Mouse (Mus musculus) midbrain, embryonic 15.5 days (tissue): ENCODE data around the gene Mllt10. TPM values are rescaled to one million over a fixed set of nuclear protein-coding genes. Genes with fewer than 3 reads are reported as not detected.

Experiments
- ATAC-seq: fragments of 200-750 bp; cut with Nextera tagmentation; replicated peaks from 2 replicates; pipeline ENCODE4 v1.8.0; 2017; ENCODE audit warnings: moderate TSS enrichment
- H3K27ac ChIP-seq: fragments of 300-500 bp; sonication (generic); 2 replicates; pipeline ENCODE4 v1.5.1; 2015; ENCODE audit warnings: mild to moderate bottlenecking, inconsistent platforms
- H3K27me3 ChIP-seq: fragments of 300-500 bp; sonication (generic); replicated peaks from 2 replicates; pipeline ENCODE4 v1.6.1; 2015; ENCODE audit warnings: inconsistent platforms
- H3K36me3 ChIP-seq: fragments of 300-500 bp; sonication (generic); replicated peaks from 2 replicates; pipeline ENCODE4 v1.6.1; 2015; ENCODE audit warnings: inconsistent platforms
- H3K4me1 ChIP-seq: fragments of 300-500 bp; sonication (generic); 2 replicates; pipeline ENCODE4 v1.6.1; 2015; ENCODE audit warnings: inconsistent platforms
- H3K4me2 ChIP-seq: fragments of 300-500 bp; sonication (generic); 2 replicates; pipeline ENCODE4 v1.6.1; 2015; ENCODE audit warnings: inconsistent platforms, mild to moderate bottlenecking, moderate library complexity
- H3K4me3 ChIP-seq: fragments of 300-500 bp; sonication (generic); 2 replicates; pipeline ENCODE4 v1.5.1; 2015; ENCODE audit warnings: mild to moderate bottlenecking, inconsistent platforms
- H3K9ac ChIP-seq: fragments of 300-500 bp; sonication (generic); 2 replicates; pipeline ENCODE4 v1.6.1; 2015; ENCODE audit warnings: mild to moderate bottlenecking, inconsistent platforms
- H3K9me3 ChIP-seq: fragments of 300-500 bp; sonication (generic); 2 replicates; pipeline ENCODE4 v1.6.1; 2016; ENCODE audit warnings: inconsistent platforms
- WGBS: fragments of 180-500 bp; shearing (Covaris S2); methylation state at CpG from one replicate; pipeline ENCODE4 v1.1.7; 2015; ENCODE audit warnings: mixed read lengths; 5-methylcytosine and 5-hydroxymethylcytosine counted together
- polyA plus RNA-seq: library from polyadenylated mRNA; unstranded; fragments of >200 nt; fragmentation: Nextera tagmentation; extraction: Ambion mirVana; gene quantifications from 2 replicates; pipeline ENCODE4 v1.2.1, GENCODE M21; 2015

Mllt10 gene
- polyA plus RNA-seq, 1 experiment from 2014 or later: 49.9 TPM

GRCm38 (mm10) chr2:18038895-18039371 lies 16.1 kb upstream of the Mllt10 start:
- peak overlapping the region; percentile 63 for H3K4me2 ChIP-seq
- no peaks in the 10 kb centered on the region for H3K36me3 ChIP-seq
- no peaks in the 10 kb centered on the region for H3K27me3 ChIP-seq
- H3K27ac ChIP-seq: peak overlapping the region; percentile 83
- H3K9me3 ChIP-seq: no peaks in the 10 kb centered on the region
- 22% methylated on average over 10 of the region's 10 CpGs for WGBS
- peak; percentile 32; the same call in 1 of the 2 replicates for ATAC-seq
- peak overlapping the region; percentile 56; the same call in 1 of the 2 replicates for H3K9ac ChIP-seq
- peaks cover 53% of the 10 kb centered on the region for H3K4me1 ChIP-seq
- peak overlapping the region; percentile 31; the same call in 1 of the 2 replicates for H3K4me3 ChIP-seq

- WGBS: 5% methylated on average over 46 of the region's 46 CpGs
- peak; percentile 64 for ATAC-seq
- H3K4me1 ChIP-seq: peaks cover 56% of the 10 kb centered on the region
Measured at GRCm38 (mm10) chr2:18039566-18040290, 15.3 kb upstream of the Mllt10 start.

GRCm38 (mm10) chr2:18040347-18041160 lies 14.5 kb upstream of the Mllt10 start:
- 9% methylated on average over 27 of the region's 27 CpGs for WGBS
- no peaks in the 10 kb centered on the region for H3K9me3 ChIP-seq
- H3K36me3 ChIP-seq: no peaks in the 10 kb centered on the region
- H3K4me3 ChIP-seq: peak overlapping the region; percentile 31
- H3K27me3 ChIP-seq: no peaks in the 10 kb centered on the region
- H3K4me2 ChIP-seq: peak overlapping the region; percentile 63
- H3K4me1 ChIP-seq: peaks cover 60% of the 10 kb centered on the region
- peak; percentile 42 for ATAC-seq
- H3K9ac ChIP-seq: peak overlapping the region; percentile 56
- peak overlapping the region; percentile 83 for H3K27ac ChIP-seq

More at GRCm38 (mm10) chr2:18039566-18040290, 15.3 kb upstream of the Mllt10 start:
- Histone ChIP-seq H3K9ac (peak overlapping the region; percentile 56), H3K9me3 (no peaks in the 10 kb centered on the region), H3K27ac (peak overlapping the region; percentile 83), H3K4me2 (peak overlapping the region; percentile 63), H3K4me3 (peak overlapping the region; percentile 31), H3K36me3 (no peaks in the 10 kb centered on the region), H3K27me3 (no peaks in the 10 kb centered on the region)

GRCm38 (mm10) chr2:18041199-18041885 lies 13.7 kb upstream of the Mllt10 start:
- ATAC-seq: peak; percentile 66
- 4% methylated on average over 14 of the region's 14 CpGs for WGBS
- Histone ChIP-seq H3K27ac (peak overlapping the region; percentile 83), H3K9me3 (no peaks in the 10 kb centered on the region), H3K27me3 (no peaks in the 10 kb centered on the region), H3K4me2 (peak overlapping the region; percentile 63), H3K4me3 (peak overlapping the region; percentile 31), H3K36me3 (no peaks in the 10 kb centered on the region), H3K4me1 (peaks cover 60% of the 10 kb centered on the region), H3K9ac (peak overlapping the region; percentile 56)

- Histone ChIP-seq H3K4me1 (peaks cover 53% of the 10 kb centered on the region), H3K9ac (peak overlapping the region; percentile 93), H3K27ac (peak overlapping the region; percentile 97), H3K4me2 (peak overlapping the region; percentile 54), H3K4me3 (peak overlapping the region; percentile 71), H3K36me3 (no peaks in the 10 kb centered on the region), H3K27me3 (no peaks in the 10 kb centered on the region), H3K9me3 (no peaks in the 10 kb centered on the region)
- no peak for ATAC-seq
- under 1% methylated on average over 7 of the region's 7 CpGs for WGBS
Measured at GRCm38 (mm10) chr2:18045143-18045780, 9.8 kb upstream of the Mllt10 start.

GRCm38 (mm10) chr2:18045781-18046181 lies 9.3 kb upstream of the Mllt10 start:
- WGBS: 3% methylated on average over 6 of the region's 6 CpGs
- peak overlapping the region; percentile 93 for H3K9ac ChIP-seq
- no peaks in the 10 kb centered on the region for H3K27me3 ChIP-seq
- peaks cover 53% of the 10 kb centered on the region for H3K4me1 ChIP-seq
- no peaks in the 10 kb centered on the region for H3K36me3 ChIP-seq
- H3K9me3 ChIP-seq: no peaks in the 10 kb centered on the region
- H3K4me2 ChIP-seq: peak overlapping the region; percentile 54
- no peak for ATAC-seq
- H3K4me3 ChIP-seq: peak overlapping the region; percentile 71
- H3K27ac ChIP-seq: peak overlapping the region; percentile 97

- Histone ChIP-seq H3K4me2 (peak overlapping the region; percentile 54), H3K4me3 (peak overlapping the region; percentile 71), H3K27me3 (no peaks in the 10 kb centered on the region), H3K9me3 (no peaks in the 10 kb centered on the region), H3K9ac (peak overlapping the region; percentile 93), H3K4me1 (peaks cover 52% of the 10 kb centered on the region), H3K36me3 (no peaks in the 10 kb centered on the region), H3K27ac (peak overlapping the region; percentile 97)
- 2% methylated on average over 4 of the region's 4 CpGs for WGBS
- ATAC-seq: no peak
Measured at GRCm38 (mm10) chr2:18046186-18046585, 8.9 kb upstream of the Mllt10 start.

- Histone ChIP-seq H3K36me3 (no peaks in the 10 kb centered on the region), H3K4me1 (peaks cover 53% of the 10 kb centered on the region), H3K9me3 (no peaks in the 10 kb centered on the region), H3K27me3 (no peaks in the 10 kb centered on the region), H3K9ac (peak overlapping the region; percentile 93), H3K4me3 (peak overlapping the region; percentile 71), H3K27ac (peak overlapping the region; percentile 97), H3K4me2 (peak overlapping the region; percentile 54)
- WGBS: under 1% methylated on average over 64 of the region's 64 CpGs
- peak; percentile 58 for ATAC-seq
Measured at GRCm38 (mm10) chr2:18046758-18047645, 8.0 kb upstream of the Mllt10 start.

- WGBS: under 1% methylated on average over 68 of the region's 70 CpGs
- peak overlapping the region; percentile 97 for H3K27ac ChIP-seq
- H3K9ac ChIP-seq: peak overlapping the region; percentile 93
- no peaks in the 10 kb centered on the region for H3K36me3 ChIP-seq
- ATAC-seq: peak; percentile 72
- peak overlapping the region; percentile 71 for H3K4me3 ChIP-seq
- H3K27me3 ChIP-seq: no peaks in the 10 kb centered on the region
- H3K4me1 ChIP-seq: peaks cover 48% of the 10 kb centered on the region
- peak overlapping the region; percentile 54 for H3K4me2 ChIP-seq
- H3K9me3 ChIP-seq: no peaks in the 10 kb centered on the region
Measured at GRCm38 (mm10) chr2:18047646-18048452, 7.2 kb upstream of the Mllt10 start.

- H3K4me3 ChIP-seq: peak within 1 kb of the TSS; percentile 71
- peaks cover 44% of the 10 kb centered on the region for H3K4me1 ChIP-seq
- no peaks in the 10 kb centered on the region for H3K36me3 ChIP-seq
- H3K27me3 ChIP-seq: no peaks in the 10 kb centered on the region
- H3K9ac ChIP-seq: peak within 1 kb of the TSS; percentile 93
- peak within 1 kb of the TSS; percentile 97 for H3K27ac ChIP-seq
- H3K4me2 ChIP-seq: peak within 1 kb of the TSS; percentile 54
- H3K9me3 ChIP-seq: no peaks in the 10 kb centered on the region
- ATAC-seq: peak; percentile 74
- under 1% methylated on average over 17 of the region's 17 CpGs for WGBS
Measured at GRCm38 (mm10) chr2:18048453-18049075, 6.5 kb upstream of the Mllt10 start, which contains the start of gene Skida1. Skida1 (minus strand) TSS chr2:18049051.
